Comparison of ENCODE assay signal across 7 mouse cellular contexts in genomic region chr11:44470432-44471336, GRCm38 (mm10). TPM values are rescaled to one million over a fixed set of nuclear protein-coding genes. Genes with fewer than 3 reads are reported as not detected.
A peak's percentile ranks its signal among the peaks of the same experiment; 100 is the strongest.
DNase-seq lines count a peak whose midpoint lies in the region; ATAC-seq lines count a peak whose summit lies in the region.

TSS of gene Ublcp1 (minus strand) at chr11:44470498.

- peak; percentile 96 for DNase-seq in adrenal gland, postnatal 10 days
- DNase-seq in embryonic facial prominence, embryonic 10.5 days (ENCODE audit: low spot score): peak; percentile 94
- DNase-seq in kidney, adult 11 months: peak; percentile 95
- peak; percentile 96 for DNase-seq in limb, embryonic 10.5 days (ENCODE audit: low spot score)
- peak; percentile 85 for DNase-seq in spleen, adult 12 weeks (ENCODE audit: low spot score)

- H3K36me3 ChIP-seq in embryonic facial prominence, embryonic 10.5 days (replicated peaks): peaks cover under 1% of the 10 kb centered on the region
- peaks cover 7% of the 10 kb centered on the region; the same call in 1 of the 2 replicates for H3K36me3 ChIP-seq in limb, embryonic 10.5 days
- peaks cover 6% of the 10 kb centered on the region; the same call in 1 of the 2 replicates for H3K36me3 ChIP-seq in midbrain, embryonic 13.5 days

- peak within 1 kb of the TSS; percentile 96 for H3K4me3 ChIP-seq in embryonic facial prominence, embryonic 10.5 days
- H3K4me3 ChIP-seq in limb, embryonic 10.5 days: peak within 1 kb of the TSS; percentile 89
- peak within 1 kb of the TSS; percentile 97 for H3K4me3 ChIP-seq in midbrain, embryonic 13.5 days (replicated peaks)

- H3K4me2 ChIP-seq in midbrain, embryonic 13.5 days (replicated peaks): peak within 1 kb of the TSS; percentile 94

- H3K9ac ChIP-seq in midbrain, embryonic 13.5 days (replicated peaks): peak within 1 kb of the TSS; percentile 95

- under 1% methylated on average over 54 of the region's 54 CpGs for WGBS in embryonic facial prominence, embryonic 10.5 days
- under 1% methylated on average over 54 of the region's 54 CpGs for WGBS in limb, embryonic 10.5 days
- WGBS in midbrain, embryonic 13.5 days: under 1% methylated on average over 54 of the region's 54 CpGs

- H3K4me1 ChIP-seq in embryonic facial prominence, embryonic 10.5 days: peaks cover 15% of the 10 kb centered on the region
- peaks cover 19% of the 10 kb centered on the region for H3K4me1 ChIP-seq in limb, embryonic 10.5 days
- H3K4me1 ChIP-seq in midbrain, embryonic 13.5 days (replicated peaks): peaks cover 22% of the 10 kb centered on the region

- peak; percentile 90 for ATAC-seq in granulocyte monocyte progenitor cell, adult 5-6 weeks (replicated peaks; ENCODE audit: poor library complexity, severe bottlenecking)
- ATAC-seq in midbrain, embryonic 13.5 days: peak; percentile 96

- peak within 1 kb of the TSS; percentile 90 for H3K27ac ChIP-seq in embryonic facial prominence, embryonic 10.5 days (replicated peaks)
- H3K27ac ChIP-seq in limb, embryonic 10.5 days: peak within 1 kb of the TSS; percentile 89
- H3K27ac ChIP-seq in midbrain, embryonic 13.5 days: peak within 1 kb of the TSS; percentile 87

- H3K9me3 ChIP-seq in embryonic facial prominence, embryonic 10.5 days: no peaks in the 10 kb centered on the region
- no peaks in the 10 kb centered on the region for H3K9me3 ChIP-seq in limb, embryonic 10.5 days (replicated peaks)
- H3K9me3 ChIP-seq in midbrain, embryonic 13.5 days: no peaks in the 10 kb centered on the region

- H3K27me3 ChIP-seq in embryonic facial prominence, embryonic 10.5 days (replicated peaks; ENCODE audit: low read depth, poor library complexity, severe bottlenecking): no peaks in the 10 kb centered on the region
- no peaks in the 10 kb centered on the region for H3K27me3 ChIP-seq in limb, embryonic 10.5 days (ENCODE audit: low read depth, poor library complexity, severe bottlenecking)
- no peaks in the 10 kb centered on the region for H3K27me3 ChIP-seq in midbrain, embryonic 13.5 days

RNA-seq across cellular contexts. Expression of gene Ublcp1, which starts in this region (rescaled TPM):
- total RNA-seq in adrenal gland, postnatal 10 days (2021): 10 to 100 TPM; 37.1 to 39.6 TPM
- polyA plus RNA-seq in embryonic facial prominence, embryonic 10.5 days (2016; fragmentation: Nextera tagmentation; extraction: Ambion mirVana): 71.1 and 71.6 TPM in 2 replicates
- total RNA-seq in granulocyte monocyte progenitor cell, adult 5-6 weeks (2014; fragmentation: Nextera tagmentation): 8.4 and 9.3 TPM in 2 replicates
- total RNA-seq in granulocyte monocyte progenitor cell, adult 5-6 weeks (2017): 4.7 and 12.6 TPM in 2 replicates
- polyA plus RNA-seq in limb, embryonic 10.5 days (2016; fragmentation: Nextera tagmentation; extraction: Ambion mirVana): 75.3 and 84.8 TPM in 2 replicates
- polyA plus RNA-seq in midbrain, embryonic 13.5 days (2015; fragmentation: Nextera tagmentation; extraction: Ambion mirVana): 68.5 and 69.6 TPM in 2 replicates

Comparison
In these comparisons a context has a peak if more than half of its experiments do, and no peak if none do; other contexts are left out.
1. Peak in every context shown above with its lines: DNase-seq, ATAC-seq, H3K4me3 ChIP-seq and H3K27ac ChIP-seq.